In genomic region chr10:52377813-52378212, GRCm38 (mm10) we compare ENCODE assay signal across 25 mouse cellular contexts. TPM values are rescaled to one million over a fixed set of nuclear protein-coding genes. Genes with fewer than 3 reads are reported as not detected.
"Had no signal": no experiment of that assay in that cellular context is flagged by ENCODE, and none has a peak within 500 bp of the region (broad histone marks: within the 10 kb centered on the region; RNA-seq: fewer than 3 reads in every experiment).

No protein-coding gene starts in this region.

- DNase-seq: retina, postnatal 1 day; right cerebral cortex, adult 18-20 months; right cerebral cortex, postnatal 14 days; right cerebral cortex, postnatal 25 days; right cerebral cortex, postnatal 4 days; spleen, adult 18-20 months; thymus, adult 18-20 months; thymus, adult 2 months; thymus, postnatal 14 days; thymus, postnatal 25 days; thymus, postnatal 36 days; thymus, postnatal 4 days had no signal

- H3K9me3 ChIP-seq: neural tube, embryonic 13.5 days; neural tube, embryonic 15.5 days; stomach, embryonic 15.5 days had no signal

- H3K36me3 ChIP-seq: neural tube, embryonic 13.5 days; neural tube, embryonic 15.5 days; stomach, embryonic 15.5 days had no signal

- H3K27ac ChIP-seq: neural tube, embryonic 13.5 days; neural tube, embryonic 15.5 days; stomach, embryonic 15.5 days; stomach, postnatal 0 days had no signal

- H3K4me1 ChIP-seq: stomach, embryonic 15.5 days had no signal

- H3K4me3 ChIP-seq: neural tube, embryonic 13.5 days; neural tube, embryonic 15.5 days; stomach, embryonic 15.5 days had no signal

- H3K9ac ChIP-seq: neural tube, embryonic 13.5 days; neural tube, embryonic 15.5 days; stomach, embryonic 15.5 days had no signal

- H3K27me3 ChIP-seq: neural tube, embryonic 13.5 days; neural tube, embryonic 15.5 days; stomach, embryonic 15.5 days had no signal

RNA-seq across cellular contexts. Expression of gene Nepn, which starts 11.0 kb away (rescaled TPM):
- total RNA-seq: neutrophil, adult 5-6 weeks had no signal
- polyA plus RNA-seq: neural tube, embryonic 13.5 days; neural tube, embryonic 14.5 days; small intestine, adult 2 months; spleen, adult 2 months; testis, adult 2 months had no signal

RNA-seq across cellular contexts. Expression of gene Gm26741, which starts 19.2 kb away (rescaled TPM):
- total RNA-seq: neutrophil, adult 5-6 weeks had no signal
- polyA plus RNA-seq: neural tube, embryonic 13.5 days; neural tube, embryonic 14.5 days; neural tube, embryonic 15.5 days; small intestine, adult 2 months; spleen, adult 2 months; stomach, embryonic 14.5 days; stomach, embryonic 15.5 days; stomach, embryonic 16.5 days; stomach, postnatal 0 days; testis, adult 2 months; thymus, adult 2 months; thymus, postnatal 0 days; urinary bladder, adult 2 months had no signal
